Mouse (Mus musculus): Measurements from ENCODE around the gene Pi4k2a. TPM values are rescaled to one million over a fixed set of nuclear protein-coding genes. Genes with fewer than 3 reads are reported as not detected.

Pi4k2a gene
- polyA plus RNA-seq, 1 experiment from 2014 or later = 33.5 TPM

Other genes starting within 250 kb of the Pi4k2a start
- gene Frat2, start 242.3 kb upstream of the Pi4k2a start, polyA plus RNA-seq (2015; fragmentation: Nextera tagmentation; extraction: Ambion mirVana) = 6.7 and 8.1 TPM in 2 replicates
- gene Rrp12, start 194.3 kb upstream of the Pi4k2a start, polyA plus RNA-seq (2015; fragmentation: Nextera tagmentation; extraction: Ambion mirVana) = 17.6 and 19.4 TPM in 2 replicates
- 530 and 573 TPM in 2 replicates for gene Pgam1, start 178.5 kb upstream of the Pi4k2a start, polyA plus RNA-seq (2015; fragmentation: Nextera tagmentation; extraction: Ambion mirVana)
- 52.3 and 59.8 TPM in 2 replicates for gene Exosc1, start 157.0 kb upstream of the Pi4k2a start, polyA plus RNA-seq (2015; fragmentation: Nextera tagmentation; extraction: Ambion mirVana)
- gene Zdhhc16, start 157.0 kb upstream of the Pi4k2a start, polyA plus RNA-seq (2015; fragmentation: Nextera tagmentation; extraction: Ambion mirVana) = 85.9 and 86.6 TPM in 2 replicates
- 31.3 and 33.4 TPM in 2 replicates for gene Mms19, start 109.3 kb upstream of the Pi4k2a start, polyA plus RNA-seq (2015; fragmentation: Nextera tagmentation; extraction: Ambion mirVana)
- gene Ubtd1, start 108.7 kb upstream of the Pi4k2a start, polyA plus RNA-seq (2015; fragmentation: Nextera tagmentation; extraction: Ambion mirVana) = 13.0 and 15.0 TPM in 2 replicates
- 1.0 and 1.3 TPM in 2 replicates for gene Ankrd2, start 54.5 kb upstream of the Pi4k2a start, polyA plus RNA-seq (2015; fragmentation: Nextera tagmentation; extraction: Ambion mirVana)
- 1.6 and 1.8 TPM in 2 replicates for gene Hoga1, start 44.9 kb upstream of the Pi4k2a start, polyA plus RNA-seq (2015; fragmentation: Nextera tagmentation; extraction: Ambion mirVana)
- gene 4933411K16Rik, start 38.2 kb upstream of the Pi4k2a start, polyA plus RNA-seq (2015; fragmentation: Nextera tagmentation; extraction: Ambion mirVana) = 0.12 and 0.14 TPM in 2 replicates
- gene Morn4, start 4.1 kb upstream of the Pi4k2a start, polyA plus RNA-seq (2015; fragmentation: Nextera tagmentation; extraction: Ambion mirVana) = 130 and 140 TPM in 2 replicates
- gene Avpi1, start 38.6 kb downstream of the Pi4k2a start, polyA plus RNA-seq (2015; fragmentation: Nextera tagmentation; extraction: Ambion mirVana) = 7.8 and 9.6 TPM in 2 replicates
- 4.3 and 4.6 TPM in 2 replicates for gene Marveld1, start 56.9 kb downstream of the Pi4k2a start, polyA plus RNA-seq (2015; fragmentation: Nextera tagmentation; extraction: Ambion mirVana)
- gene Zfyve27, start 73.5 kb downstream of the Pi4k2a start, polyA plus RNA-seq (2015; fragmentation: Nextera tagmentation; extraction: Ambion mirVana) = 60.0 and 65.0 TPM in 2 replicates
- 3.2 and 4.0 TPM in 2 replicates for gene Sfrp5, start 111.8 kb downstream of the Pi4k2a start, polyA plus RNA-seq (2015; fragmentation: Nextera tagmentation; extraction: Ambion mirVana)
- gene Golga7b, start 157.1 kb downstream of the Pi4k2a start, polyA plus RNA-seq (2015; fragmentation: Nextera tagmentation; extraction: Ambion mirVana) = 61.7 and 68.4 TPM in 2 replicates